Mouse (Mus musculus) kidney, postnatal 36 days (tissue): Measurements from ENCODE around the gene Pramel4.
"Not testable (repeated sequence)": the region's sequence is repeated elsewhere in the genome, so short reads cannot be mapped to it uniquely, and the experiment has no call there.

Experiments used
- DNase-seq, 2 experiments: peaks; one replicate each; pipeline ENCODE4 v3.0.0; 2021 to 2022; ENCODE audit warnings: mixed read lengths in 2 of 2

Pramel4 gene

DNA sequence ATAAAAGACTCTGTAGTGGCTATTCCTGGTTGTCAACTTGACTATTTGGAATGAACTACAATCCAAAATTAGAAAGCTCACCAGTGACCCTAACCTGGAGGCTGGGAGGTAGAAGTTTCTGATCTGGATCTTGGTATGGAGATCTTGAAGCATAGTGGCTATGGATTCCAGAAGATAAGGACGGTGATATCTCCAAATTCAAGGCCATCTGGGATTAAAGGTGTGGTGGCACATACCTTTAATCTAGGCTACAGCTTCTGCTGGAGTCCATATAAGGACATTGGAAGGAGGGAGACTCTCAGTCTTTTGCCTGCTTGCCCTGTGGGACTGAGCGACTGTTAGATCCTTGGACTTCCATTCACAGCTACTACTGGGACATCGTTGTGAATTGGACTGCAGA, at the start of gene Pramel4:
Gene Pramel4, plus strand, starts transcription at position 301 of the 400 bp plus-strand sequence.
- DNase-seq = not testable (repeated sequence)

- not testable (repeated sequence) for DNase-seq
Observed at GRCm38 (mm10) chr4:144106174-144106573, 47.2 kb downstream of the Pramel4 start, which contains the start of gene Gm13102. Gm13102 (plus strand) TSS chr4:144106474.
